Mouse (Mus musculus): Measurements from ENCODE around the gene Rprd2. TPM values are rescaled to one million over a fixed set of nuclear protein-coding genes. Genes with fewer than 3 reads are reported as not detected.
"Not testable (repeated sequence)": the region's sequence is repeated elsewhere in the genome, so short reads cannot be mapped to it uniquely, and the experiment has no call there.

Gene Rprd2
- polyA plus RNA-seq (2016; fragmentation: Nextera tagmentation; extraction: Ambion mirVana): 29.2 and 29.4 TPM in 2 replicates

DNA sequence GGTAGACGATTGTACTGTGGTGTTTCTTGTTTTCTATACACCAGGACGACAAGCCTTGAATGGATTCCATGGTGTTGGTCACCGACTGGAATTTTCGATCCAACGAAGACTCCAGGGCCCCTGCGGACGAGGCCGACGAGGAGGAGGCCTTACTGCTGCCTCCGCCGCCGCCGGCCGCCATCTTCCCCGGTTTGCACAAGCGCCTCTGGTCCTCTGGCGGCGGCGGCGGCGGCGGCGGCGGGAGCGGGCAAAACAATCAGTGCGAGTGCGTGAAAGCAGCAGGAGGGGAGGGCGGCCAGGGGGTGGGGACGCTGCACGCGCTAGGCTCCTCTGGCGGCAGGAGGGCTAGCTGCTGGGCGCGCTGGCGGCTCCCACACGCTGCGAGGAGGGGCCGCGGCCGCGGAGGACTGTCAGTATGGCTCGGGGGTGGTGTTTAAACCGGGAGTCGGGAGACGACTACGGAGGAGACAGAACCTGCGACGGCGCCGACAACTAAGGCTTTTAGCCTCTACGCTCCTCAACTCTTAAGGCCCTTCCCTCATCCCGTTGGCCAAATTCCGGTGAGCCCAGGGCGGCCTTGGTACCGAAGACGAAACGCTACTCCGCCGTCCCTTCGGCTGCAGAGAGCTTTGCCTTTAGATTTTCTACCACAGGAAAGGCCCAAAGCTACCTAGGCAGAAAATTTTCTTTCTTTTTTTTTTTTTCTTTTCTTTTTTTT is at the start of gene Rprd2:
TSS of gene Rprd2 (minus strand) at position 293 of the 718 bp plus-strand sequence.
- under 1% methylated on average over 59 of the region's 60 CpGs for WGBS
- H3K27ac ChIP-seq (replicated peaks): peak within 1 kb of the TSS; percentile 99

GRCm38 (mm10) chr3:95867408-95867807 is 48.7 kb upstream of the Rprd2 start:
- H3K4me3 ChIP-seq: no peak overlapping the region
- H3K27me3 ChIP-seq: no peaks in the 10 kb centered on the region
- H3K9me3 ChIP-seq: no peaks in the 10 kb centered on the region
- no peak overlapping the region for H3K9ac ChIP-seq (replicated peaks)
- H3K36me3 ChIP-seq: peaks cover 54% of the 10 kb centered on the region
- H3K27ac ChIP-seq (replicated peaks): no peak overlapping the region
- ATAC-seq (ENCODE audit: low FRiP score, low read depth): no peak
- WGBS: 97% methylated on average over 2 of the region's 2 CpGs
- H3K4me1 ChIP-seq: peaks cover 15% of the 10 kb centered on the region
- H3K4me2 ChIP-seq (replicated peaks): no peak overlapping the region

More for the DNA sequence above, at the start of gene Rprd2:
- ATAC-seq (ENCODE audit: low FRiP score, low read depth): peak; percentile 68
- H3K27me3 ChIP-seq: no peaks in the 10 kb centered on the region
- H3K4me1 ChIP-seq: peaks cover 14% of the 10 kb centered on the region
- H3K9ac ChIP-seq (replicated peaks): peak within 1 kb of the TSS; percentile 95
- peak within 1 kb of the TSS; percentile 60 for H3K4me2 ChIP-seq (replicated peaks)
- H3K4me3 ChIP-seq: peak within 1 kb of the TSS; percentile 84
- no peaks in the 10 kb centered on the region for H3K36me3 ChIP-seq
- no peaks in the 10 kb centered on the region for H3K9me3 ChIP-seq

GRCm38 (mm10) chr3:95866071-95866470 is 47.4 kb upstream of the Rprd2 start:
- 91% methylated on average over 5 of the region's 5 CpGs for WGBS
- H3K4me1 ChIP-seq: peaks cover 8% of the 10 kb centered on the region; the same call in 1 of the 2 replicates
- ATAC-seq (ENCODE audit: low FRiP score, low read depth): no peak
- no peaks in the 10 kb centered on the region for H3K9me3 ChIP-seq
- H3K36me3 ChIP-seq: peaks cover 59% of the 10 kb centered on the region
- H3K4me3 ChIP-seq: no peak overlapping the region
- H3K9ac ChIP-seq (replicated peaks): no peak overlapping the region
- H3K27me3 ChIP-seq: no peaks in the 10 kb centered on the region
- no peak overlapping the region for H3K4me2 ChIP-seq (replicated peaks)
- H3K27ac ChIP-seq (replicated peaks): no peak overlapping the region

GRCm38 (mm10) chr3:95865571-95865970 is 46.9 kb upstream of the Rprd2 start:
- Histone ChIP-seq H3K27me3 (no peaks in the 10 kb centered on the region), H3K9ac (replicated peaks) (no peak overlapping the region), H3K4me1 (peaks cover 4% of the 10 kb centered on the region; the same call in 1 of the 2 replicates), H3K36me3 (peaks cover 59% of the 10 kb centered on the region), H3K4me2 (replicated peaks) (no peak overlapping the region), H3K27ac (replicated peaks) (no peak overlapping the region), H3K4me3 (no peak overlapping the region), H3K9me3 (no peaks in the 10 kb centered on the region)
- WGBS: 94% methylated on average over 20 of the region's 20 CpGs
- ATAC-seq (ENCODE audit: low FRiP score, low read depth): no peak

DNA sequence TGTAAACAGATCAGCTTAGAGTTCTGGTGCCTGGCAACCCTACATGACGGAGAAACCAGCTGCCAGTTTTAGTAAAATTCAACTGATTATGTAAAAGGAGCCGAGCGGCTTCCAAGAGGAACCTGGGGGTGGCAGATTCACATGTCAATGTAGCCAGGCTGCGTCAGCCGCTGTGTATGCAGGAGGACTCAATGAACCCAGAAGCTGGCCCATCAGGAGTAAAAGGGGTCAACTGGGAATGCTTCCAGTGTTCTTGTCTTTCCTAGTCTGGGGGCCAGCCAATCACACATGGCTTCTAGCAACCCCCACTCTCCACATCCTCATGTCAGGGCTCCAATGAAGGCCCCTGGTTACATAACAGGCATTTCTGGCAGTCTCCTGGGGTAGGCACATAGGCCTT is 46.4 kb upstream of the Rprd2 start:
- H3K4me1 ChIP-seq: no peaks in the 10 kb centered on the region
- 90% methylated on average over 5 of the region's 5 CpGs for WGBS
- H3K9me3 ChIP-seq: no peaks in the 10 kb centered on the region
- H3K27me3 ChIP-seq: no peaks in the 10 kb centered on the region
- H3K9ac ChIP-seq (replicated peaks): no peak overlapping the region
- no peak overlapping the region for H3K27ac ChIP-seq (replicated peaks)
- ATAC-seq (ENCODE audit: low FRiP score, low read depth): no peak
- no peak overlapping the region for H3K4me2 ChIP-seq (replicated peaks)
- H3K4me3 ChIP-seq: no peak overlapping the region
- H3K36me3 ChIP-seq: peaks cover 56% of the 10 kb centered on the region

DNA sequence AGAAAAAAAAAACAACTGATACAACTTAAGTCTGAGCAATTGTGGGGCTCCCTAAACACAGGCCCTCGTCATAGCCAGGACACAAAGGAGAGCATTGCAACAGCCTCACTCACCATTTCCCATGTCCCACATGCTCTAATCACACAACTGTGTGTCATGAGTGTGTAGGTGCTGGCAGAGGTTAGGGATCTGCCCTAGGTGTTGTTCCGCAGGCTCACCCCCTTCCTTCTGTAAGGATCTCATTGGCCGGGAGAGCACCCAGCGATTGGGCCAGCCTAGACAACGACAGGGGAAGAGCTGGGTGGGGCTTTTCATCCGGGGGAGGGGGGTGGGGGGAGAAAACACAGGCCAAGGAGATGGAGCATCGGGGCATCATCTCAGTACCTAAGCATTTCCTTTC is 44.9 kb upstream of the Rprd2 start:
- Histone ChIP-seq H3K27ac (replicated peaks) (no peak overlapping the region), H3K9ac (replicated peaks) (no peak overlapping the region), H3K4me3 (no peak overlapping the region), H3K27me3 (no peaks in the 10 kb centered on the region), H3K4me1 (no peaks in the 10 kb centered on the region), H3K4me2 (replicated peaks) (no peak overlapping the region), H3K36me3 (peaks cover 44% of the 10 kb centered on the region), H3K9me3 (no peaks in the 10 kb centered on the region)
- WGBS: 77% methylated on average over 7 of the region's 7 CpGs
- no peak for ATAC-seq (ENCODE audit: low FRiP score, low read depth)

DNA sequence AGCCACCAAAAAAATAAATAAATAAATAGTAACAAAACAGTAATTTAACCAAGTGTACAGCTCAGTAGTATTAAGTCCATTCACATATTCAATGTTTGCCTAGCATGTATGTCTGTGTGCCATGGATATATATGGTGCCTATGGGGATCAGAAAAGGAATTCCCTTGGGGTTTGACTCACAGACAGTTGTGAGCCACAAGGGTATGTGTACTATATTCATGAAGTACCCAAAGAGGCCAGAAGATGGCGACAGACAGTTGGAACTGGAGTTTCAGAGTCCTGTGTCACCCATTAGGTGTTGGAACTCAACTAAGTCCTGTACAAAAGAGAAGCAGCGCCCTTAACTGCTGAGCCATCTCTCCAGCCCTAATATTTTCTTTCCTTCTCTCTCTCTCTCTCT is 43.1 kb upstream of the Rprd2 start:
- Histone ChIP-seq H3K27me3 (no peaks in the 10 kb centered on the region), H3K4me1 (no peaks in the 10 kb centered on the region), H3K27ac (replicated peaks) (no peak overlapping the region), H3K9ac (replicated peaks) (no peak overlapping the region), H3K4me2 (replicated peaks) (no peak overlapping the region), H3K4me3 (no peak overlapping the region), H3K9me3 (no peaks in the 10 kb centered on the region), H3K36me3 (peaks cover 35% of the 10 kb centered on the region)
- ATAC-seq (ENCODE audit: low FRiP score, low read depth): no peak
- WGBS: 41% methylated on average over 2 of the region's 2 CpGs

- H3K4me2 ChIP-seq (replicated peaks): no peak overlapping the region
- no peaks in the 10 kb centered on the region for H3K9me3 ChIP-seq
- no peak overlapping the region for H3K27ac ChIP-seq (replicated peaks)
- no peaks in the 10 kb centered on the region for H3K27me3 ChIP-seq
- no peak overlapping the region for H3K9ac ChIP-seq (replicated peaks)
- H3K4me1 ChIP-seq: 0 out of 2 replicates have a peak, but pooled peaks cover under 1% of the 10 kb centered on the region
- H3K36me3 ChIP-seq: peaks cover 31% of the 10 kb centered on the region
- no peak for ATAC-seq (ENCODE audit: low FRiP score, low read depth)
- WGBS: 74% methylated on average over 10 of the region's 10 CpGs
- H3K4me3 ChIP-seq: no peak overlapping the region
These were observed 42.6 kb upstream of the Rprd2 start for GRCm38 (mm10) chr3:95861216-95861615.

- H3K9ac ChIP-seq (replicated peaks): no peak overlapping the region
- no peaks in the 10 kb centered on the region for H3K9me3 ChIP-seq
- ATAC-seq (ENCODE audit: low FRiP score, low read depth): no peak
- 0 out of 2 replicates have a peak, but pooled peaks cover 3% of the 10 kb centered on the region for H3K4me1 ChIP-seq
- no peak overlapping the region for H3K27ac ChIP-seq (replicated peaks)
- H3K4me2 ChIP-seq (replicated peaks): no peak overlapping the region
- no peaks in the 10 kb centered on the region for H3K27me3 ChIP-seq
- H3K36me3 ChIP-seq: peaks cover 24% of the 10 kb centered on the region
- H3K4me3 ChIP-seq: no peak overlapping the region
- 86% methylated on average over 3 of the region's 3 CpGs for WGBS
These were observed 41.7 kb upstream of the Rprd2 start for GRCm38 (mm10) chr3:95860323-95860722.

DNA sequence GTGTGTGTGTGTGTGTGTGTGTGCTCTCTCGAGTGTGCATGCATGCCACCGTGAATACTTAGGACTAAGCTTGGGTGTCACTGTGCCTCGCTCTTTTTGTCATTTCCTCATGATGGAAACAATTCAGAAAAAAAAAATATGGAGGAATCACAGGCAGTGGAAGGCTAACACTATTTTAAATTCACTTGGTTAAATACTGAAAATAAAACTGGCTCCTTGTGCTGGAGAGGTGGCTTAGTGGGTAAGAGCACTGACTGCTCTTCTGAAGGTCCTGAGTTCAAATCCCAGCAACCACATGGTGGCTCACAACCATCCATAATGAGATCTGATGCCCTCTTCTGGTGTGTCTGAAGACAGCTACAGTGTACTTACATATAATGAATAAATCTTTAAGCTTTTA is 39.6 kb upstream of the Rprd2 start:
- H3K36me3 ChIP-seq: peaks cover 14% of the 10 kb centered on the region
- not testable (repeated sequence) for H3K27me3 ChIP-seq; H3K9me3 ChIP-seq; H3K4me3 ChIP-seq; H3K4me2 ChIP-seq (replicated peaks); ATAC-seq (ENCODE audit: low FRiP score, low read depth); H3K4me1 ChIP-seq; H3K9ac ChIP-seq (replicated peaks); H3K27ac ChIP-seq (replicated peaks)
- WGBS: 83% methylated on average over 3 of the region's 3 CpGs

GRCm38 (mm10) chr3:95857050-95857449 is 38.4 kb upstream of the Rprd2 start:
- not testable (repeated sequence) for ATAC-seq (ENCODE audit: low FRiP score, low read depth); H3K27me3 ChIP-seq; H3K9me3 ChIP-seq; H3K27ac ChIP-seq (replicated peaks); H3K9ac ChIP-seq (replicated peaks); H3K4me3 ChIP-seq; H3K4me1 ChIP-seq; H3K4me2 ChIP-seq (replicated peaks)
- H3K36me3 ChIP-seq: peaks cover 18% of the 10 kb centered on the region
- 81% methylated on average over 1 of the region's 1 CpGs for WGBS

GRCm38 (mm10) chr3:95856115-95856514 is 37.5 kb upstream of the Rprd2 start:
- peak; percentile 23; the same call in 1 of the 2 replicates for ATAC-seq (ENCODE audit: low FRiP score, low read depth)
- H3K36me3 ChIP-seq: peaks cover 21% of the 10 kb centered on the region
- no peaks in the 10 kb centered on the region for H3K27me3 ChIP-seq
- peak overlapping the region; percentile 89 for H3K4me3 ChIP-seq
- H3K4me1 ChIP-seq: peaks cover 9% of the 10 kb centered on the region
- H3K9me3 ChIP-seq: no peaks in the 10 kb centered on the region
- H3K4me2 ChIP-seq (replicated peaks): peak overlapping the region; percentile 84
- WGBS: 24% methylated on average over 7 of the region's 7 CpGs
- H3K27ac ChIP-seq (replicated peaks): peak overlapping the region; percentile 63
- peak overlapping the region; percentile 92 for H3K9ac ChIP-seq (replicated peaks)
